Mouse (Mus musculus) gastrocnemius, adult 2 months (tissue): Measurements from ENCODE around the gene Dnajb2. TPM values are rescaled to one million over a fixed set of nuclear protein-coding genes. Genes with fewer than 3 reads are reported as not detected.
A peak's percentile ranks its signal among the peaks of the same experiment; 100 is the strongest.
"Not testable (repeated sequence)": the region's sequence is repeated elsewhere in the genome, so short reads cannot be mapped to it uniquely, and the experiment has no call there.

Experiments used
- DNase-seq: peaks from one replicate; pipeline ENCODE4 v3.0.0; 2022
- H3K27ac ChIP-seq: fragments of 200-600 bp; 2 replicates; pipeline ENCODE4 v1.8.1; 2022; ENCODE audit warnings: mild to moderate bottlenecking
- H3K4me3 ChIP-seq: fragments of 200-600 bp; 2 replicates; pipeline ENCODE4 v1.8.1; 2022; ENCODE audit warnings: mild to moderate bottlenecking, moderate library complexity
- CTCF ChIP-seq: fragments of 200-600 bp; IDR thresholded peaks from 2 replicates; pipeline ENCODE4 v1.8.1; 2022; ENCODE audit warnings: antibody characterized with exemption, mild to moderate bottlenecking, moderate library complexity
- intact Hi-C: fragments of 180-260 bp; cut with DNase I; formaldehyde crosslinking; loops from one replicate; pipeline ENCODE4 v1.15.1; 2025
- total RNA-seq, 2 experiments: library from RNA; stranded (reverse); gene quantifications; 2 replicates each; pipeline ENCODE4 v1.2.3; 2021

Gene Dnajb2
- total RNA-seq, 2 experiments from 2014 or later: 83.2 to 88.9 TPM

DNA sequence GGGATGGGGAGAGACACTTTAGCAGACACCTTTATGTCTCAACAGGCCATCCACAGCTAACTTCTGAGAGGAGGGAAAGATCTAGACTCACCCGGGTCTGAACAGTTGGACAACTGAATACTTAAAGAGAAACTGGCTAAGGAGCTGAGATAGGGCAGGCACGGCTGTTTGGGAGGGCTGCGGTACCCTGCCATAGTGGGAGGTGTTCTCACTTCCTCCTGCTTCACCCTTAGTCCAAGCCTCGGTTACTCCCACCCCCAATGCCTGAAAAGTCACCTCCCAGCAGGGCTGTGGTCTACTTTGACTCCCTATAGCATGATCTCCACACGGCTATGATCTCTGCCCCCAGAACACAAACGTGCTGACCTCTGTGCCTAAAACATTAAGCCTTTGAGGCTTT lies 12.7 kb upstream of the Dnajb2 start:
- Histone ChIP-seq H3K4me3 (no peak overlapping the region), H3K27ac (no peak overlapping the region)
- TF ChIP-seq CTCF: no peak
- intact Hi-C loops: no loop called here
- DNase-seq: no peak

DNA sequence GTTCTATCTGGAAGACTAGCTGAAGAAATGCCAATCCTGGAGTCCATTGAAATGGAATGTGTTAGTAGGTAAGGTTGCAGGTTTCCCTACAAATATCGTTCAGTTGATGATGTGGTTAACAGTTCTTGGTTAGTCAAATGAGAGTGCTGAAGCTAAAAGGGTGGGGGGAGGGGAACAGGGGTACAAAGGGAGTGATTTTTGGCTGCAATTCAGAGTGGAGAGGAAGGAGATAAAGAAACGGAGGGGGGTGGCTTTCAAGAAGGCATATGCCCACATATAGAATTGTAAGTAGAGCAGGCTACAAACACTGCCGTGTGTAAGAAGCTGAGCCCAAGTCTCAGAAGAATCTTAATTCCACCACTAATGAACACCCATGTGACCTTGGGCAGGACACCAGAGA lies 10.7 kb upstream of the Dnajb2 start:
- DNase-seq: no peak
- intact Hi-C loops: no loop called here
- TF ChIP-seq CTCF: no peak
- no peak overlapping the region for H3K4me3 ChIP-seq
- no peak overlapping the region for H3K27ac ChIP-seq

DNA sequence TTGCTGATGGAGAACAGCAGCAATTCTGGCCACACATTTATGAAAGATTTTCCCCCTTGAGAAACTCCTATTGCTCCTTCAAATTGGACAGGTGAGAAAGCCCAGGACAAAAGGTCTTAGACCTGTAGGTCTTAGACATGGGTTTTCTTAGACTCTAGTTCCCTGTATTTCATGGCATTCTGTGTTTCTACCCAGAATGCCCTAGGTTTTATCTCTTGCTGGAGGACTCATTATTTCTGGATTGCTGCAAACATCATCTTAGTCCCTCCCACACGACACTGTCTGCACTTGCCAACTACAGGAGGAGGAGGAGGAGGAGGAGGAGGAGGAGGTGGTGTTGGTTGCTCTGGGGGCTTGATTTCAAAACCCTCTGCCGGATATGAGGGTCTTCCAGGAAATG lies 10.1 kb upstream of the Dnajb2 start:
- H3K27ac ChIP-seq: no peak overlapping the region
- DNase-seq: no peak
- no peak for TF ChIP-seq CTCF
- intact Hi-C loops: no loop called here
- H3K4me3 ChIP-seq: no peak overlapping the region

DNA sequence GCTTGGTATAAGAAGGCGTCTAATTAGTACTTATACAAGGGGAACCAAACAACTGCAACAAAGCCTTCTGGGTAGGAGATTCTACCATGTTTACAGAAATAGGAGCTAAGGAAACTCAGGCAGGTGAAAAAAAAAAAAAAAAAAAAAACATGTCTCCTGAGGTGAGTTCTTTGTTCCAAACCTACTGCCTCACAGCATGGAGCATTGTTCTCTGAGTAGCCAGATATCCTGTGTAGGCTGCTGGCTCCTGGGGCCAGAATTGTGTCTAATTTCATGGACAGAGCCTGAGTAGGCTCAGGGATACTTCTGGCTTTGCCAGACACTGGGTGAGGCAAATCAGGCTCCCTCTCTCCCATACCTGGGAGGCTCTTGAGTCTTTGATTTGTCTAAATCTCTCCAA lies 8.6 kb upstream of the Dnajb2 start:
- Histone ChIP-seq H3K27ac (peak overlapping the region; percentile 54), H3K4me3 (no peak overlapping the region)
- no peak for DNase-seq
- no peak for TF ChIP-seq CTCF
- intact Hi-C loops: no loop called here

DNA sequence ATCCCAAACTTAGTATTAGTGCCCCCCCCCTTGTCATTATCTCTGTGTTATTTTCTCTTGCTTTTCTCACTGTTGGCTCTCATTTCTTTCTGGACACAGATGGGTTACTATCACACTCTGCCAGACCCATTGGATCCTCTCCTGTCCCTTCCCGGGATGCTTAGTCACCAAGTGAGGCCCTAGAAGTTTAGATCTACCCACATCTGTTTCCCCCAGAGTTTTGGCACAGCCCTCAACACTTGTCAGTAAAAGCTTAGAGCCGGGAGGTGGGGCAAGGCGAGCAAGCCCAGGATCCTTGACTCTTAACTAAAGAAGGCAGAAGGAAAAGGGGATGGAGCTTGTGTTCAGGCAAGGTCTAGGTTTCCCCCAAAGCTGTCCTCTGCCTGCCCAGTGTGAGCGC lies 7.0 kb upstream of the Dnajb2 start:
- no peak for TF ChIP-seq CTCF
- intact Hi-C loops: no loop called here
- H3K27ac ChIP-seq: no peak overlapping the region
- no peak overlapping the region for H3K4me3 ChIP-seq
- no peak for DNase-seq

DNA sequence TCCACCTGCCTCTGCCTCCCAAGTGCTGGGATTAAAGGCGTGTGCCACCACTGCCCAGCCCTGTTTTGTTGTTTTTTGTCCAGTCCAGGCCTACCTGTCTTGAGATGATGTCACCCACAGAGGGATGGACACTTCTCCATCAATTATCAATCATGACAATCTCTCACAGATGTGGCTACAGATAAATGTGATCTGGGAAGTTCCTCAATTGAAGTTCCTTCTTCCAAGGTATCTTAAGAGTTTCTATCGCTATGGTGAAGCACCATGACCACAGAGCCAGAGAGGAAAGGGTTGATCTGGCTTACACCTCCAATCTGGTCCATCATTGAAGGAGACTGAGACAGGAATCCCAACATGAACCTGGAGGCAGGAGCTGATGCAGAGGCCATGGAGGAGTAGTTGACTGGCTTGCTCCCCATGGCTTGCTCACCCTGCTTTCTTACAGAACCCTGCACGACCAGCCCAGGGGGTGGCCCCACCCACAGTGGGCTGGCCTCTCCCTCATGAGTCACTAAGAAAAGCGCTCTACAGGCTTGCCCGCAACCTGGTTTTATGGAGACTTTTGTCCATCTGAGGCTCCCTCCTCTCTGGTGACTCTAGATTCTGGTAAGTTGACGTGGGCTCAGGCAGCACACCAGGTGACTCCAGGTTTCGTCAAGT lies 5.7 kb upstream of the Dnajb2 start:
- H3K27ac ChIP-seq: no peak overlapping the region
- no peak for DNase-seq
- no peak overlapping the region for H3K4me3 ChIP-seq
- no peak for TF ChIP-seq CTCF
- intact Hi-C loops: no loop called here

DNA sequence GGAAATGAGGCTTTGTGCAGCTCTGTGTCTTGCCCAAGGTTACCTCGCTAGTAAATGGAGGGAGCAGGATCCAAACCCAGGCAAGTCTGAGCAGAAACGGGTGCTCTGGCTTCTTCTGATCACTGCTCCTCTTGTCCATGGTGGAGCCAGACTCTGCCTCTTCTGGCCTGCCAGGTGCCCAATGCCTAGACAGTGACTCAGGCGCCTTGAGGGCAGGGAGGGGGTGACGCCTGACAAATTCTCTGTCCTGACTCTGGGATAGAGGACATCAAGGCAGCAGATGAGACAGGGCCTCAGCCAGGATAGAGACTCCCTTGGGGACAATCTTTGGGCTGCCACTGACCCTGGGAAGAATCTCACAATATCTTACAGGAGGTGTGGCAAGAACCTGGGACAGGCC lies 5.0 kb upstream of the Dnajb2 start:
- no peak overlapping the region for H3K27ac ChIP-seq
- intact Hi-C loops: no loop called here
- H3K4me3 ChIP-seq: no peak overlapping the region
- no peak for DNase-seq
- TF ChIP-seq CTCF: no peak

DNA sequence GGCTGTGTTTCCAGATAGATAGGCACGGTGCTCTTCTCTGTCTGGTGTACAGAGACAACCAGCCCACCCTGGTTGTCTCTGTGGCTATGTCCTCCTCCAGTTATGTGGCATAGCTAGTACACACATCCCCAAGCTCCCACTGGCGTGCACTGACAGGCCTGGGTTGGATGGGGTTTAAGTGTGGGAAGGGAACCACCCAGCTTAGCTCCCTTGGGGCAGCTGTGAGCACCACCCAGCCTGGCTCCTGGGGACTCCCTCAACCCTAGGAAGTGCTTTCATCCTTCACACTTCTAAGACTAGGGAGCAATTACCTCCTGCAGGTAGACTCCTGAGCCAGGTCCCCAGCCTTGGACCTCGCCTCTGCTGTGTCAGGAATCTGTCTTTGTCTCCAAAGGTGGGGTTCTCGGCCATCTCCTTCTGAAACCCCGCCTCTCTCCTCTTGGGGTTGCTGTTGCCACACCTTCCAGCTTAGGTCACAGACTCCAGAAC lies 4.5 kb upstream of the Dnajb2 start, which contains the start of gene A630095N17Rik:
Gene A630095N17Rik (minus strand): TSS at position 439 of the 489 bp plus-strand sequence.
- no peak within 1 kb of the TSS for H3K4me3 ChIP-seq
- TF ChIP-seq CTCF: no peak

DNA sequence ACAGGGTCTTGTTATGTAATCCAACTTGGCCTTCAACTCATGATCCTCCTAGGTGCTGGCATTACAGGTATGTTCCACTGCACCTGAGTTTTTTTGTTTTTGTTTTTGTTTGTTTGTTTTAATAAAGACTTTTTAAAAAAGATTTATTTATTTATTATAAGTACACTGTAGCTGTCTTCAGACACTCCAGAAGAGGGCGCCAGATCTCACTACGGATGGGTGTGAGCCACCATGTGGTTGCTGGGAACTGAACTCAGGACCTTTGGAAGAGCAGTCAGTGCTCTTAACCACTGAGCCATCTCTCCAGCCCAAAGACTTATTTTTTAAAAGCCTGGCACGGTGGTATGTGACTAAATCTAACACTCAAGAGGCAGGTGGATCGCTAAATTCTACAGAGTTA lies 3.7 kb upstream of the Dnajb2 start:
- H3K27ac ChIP-seq, DNase-seq, intact Hi-C loops, H3K4me3 ChIP-seq: not testable (repeated sequence)
- peak; percentile 24; the same call in 1 of the 2 replicates for TF ChIP-seq CTCF

More for the DNA sequence above, 4.5 kb upstream of the Dnajb2 start, which contains the start of gene A630095N17Rik:
- H3K27ac ChIP-seq: no peak within 1 kb of the TSS
- no peak for DNase-seq
- intact Hi-C loops: no loop called here

DNA sequence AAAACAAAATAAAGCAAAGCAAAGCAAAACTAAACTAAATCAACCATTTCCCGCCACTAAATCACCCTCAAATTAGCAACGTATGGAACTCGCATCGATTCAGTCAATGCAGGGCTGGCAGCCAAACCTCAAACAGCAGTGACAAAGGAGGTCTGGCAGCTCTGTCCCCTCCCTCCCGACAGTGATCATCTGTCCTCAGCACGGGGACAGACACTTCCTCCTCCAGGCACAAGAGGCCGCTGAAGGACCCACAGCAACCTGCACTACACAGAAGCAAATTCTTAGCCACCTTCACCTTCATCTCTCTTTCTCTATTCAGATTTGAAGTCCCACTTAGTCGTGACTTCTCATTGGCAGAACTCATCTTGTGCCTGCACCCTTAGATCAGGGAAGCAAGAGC lies 1.6 kb upstream of the Dnajb2 start:
- peak; percentile 77 for DNase-seq
- Histone ChIP-seq H3K4me3 (peak overlapping the region; percentile 39), H3K27ac (peak overlapping the region; percentile 100)
- peak; percentile 85 for TF ChIP-seq CTCF
- intact Hi-C loops: no loop called here

DNA sequence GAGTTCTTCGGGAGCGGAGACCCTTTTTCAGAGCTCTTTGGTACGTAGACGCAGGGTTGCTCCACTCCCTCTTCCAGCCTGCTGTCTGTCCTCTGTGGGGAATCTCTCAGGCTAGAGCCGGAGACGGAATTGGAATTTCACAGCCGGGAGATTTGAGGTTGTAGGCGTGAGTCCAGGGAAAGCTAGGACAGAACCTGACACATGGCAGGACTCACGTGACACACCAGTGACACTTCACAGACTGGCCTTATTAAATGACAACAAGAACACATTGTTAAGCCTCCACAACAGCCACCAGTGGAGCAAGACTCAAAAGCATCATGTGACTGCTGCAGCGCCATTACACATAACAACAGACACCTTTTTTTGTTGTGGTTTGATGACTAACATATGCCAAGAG lies 3.4 kb downstream of the Dnajb2 start:
- H3K4me3 ChIP-seq: no peak overlapping the region
- no peak for TF ChIP-seq CTCF
- intact Hi-C loops: no loop called here
- H3K27ac ChIP-seq: peak overlapping the region; percentile 38
- no peak for DNase-seq

DNA sequence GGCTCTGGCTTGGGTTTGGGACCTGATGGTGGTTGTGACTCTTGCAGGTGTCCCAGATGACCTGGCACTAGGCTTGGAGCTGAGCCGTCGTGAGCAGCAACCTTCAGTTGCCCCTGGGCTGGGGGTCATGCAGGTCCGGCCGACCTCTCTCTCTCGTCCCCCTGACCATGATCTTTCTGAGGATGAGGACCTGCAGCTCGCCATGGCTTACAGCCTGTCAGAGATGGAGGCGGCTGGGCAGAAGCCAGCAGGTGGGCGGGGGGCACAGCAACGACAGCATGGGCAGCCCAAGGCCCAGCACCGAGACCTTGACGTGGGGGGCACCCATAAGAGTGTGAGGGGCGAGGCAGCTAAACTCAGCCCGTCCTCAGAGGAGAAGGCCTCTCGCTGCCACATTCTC lies 7.2 kb downstream of the Dnajb2 start:
- intact Hi-C loops: no loop called here
- no peak for DNase-seq
- no peak overlapping the region for H3K27ac ChIP-seq
- no peak for TF ChIP-seq CTCF
- H3K4me3 ChIP-seq: no peak overlapping the region

DNA sequence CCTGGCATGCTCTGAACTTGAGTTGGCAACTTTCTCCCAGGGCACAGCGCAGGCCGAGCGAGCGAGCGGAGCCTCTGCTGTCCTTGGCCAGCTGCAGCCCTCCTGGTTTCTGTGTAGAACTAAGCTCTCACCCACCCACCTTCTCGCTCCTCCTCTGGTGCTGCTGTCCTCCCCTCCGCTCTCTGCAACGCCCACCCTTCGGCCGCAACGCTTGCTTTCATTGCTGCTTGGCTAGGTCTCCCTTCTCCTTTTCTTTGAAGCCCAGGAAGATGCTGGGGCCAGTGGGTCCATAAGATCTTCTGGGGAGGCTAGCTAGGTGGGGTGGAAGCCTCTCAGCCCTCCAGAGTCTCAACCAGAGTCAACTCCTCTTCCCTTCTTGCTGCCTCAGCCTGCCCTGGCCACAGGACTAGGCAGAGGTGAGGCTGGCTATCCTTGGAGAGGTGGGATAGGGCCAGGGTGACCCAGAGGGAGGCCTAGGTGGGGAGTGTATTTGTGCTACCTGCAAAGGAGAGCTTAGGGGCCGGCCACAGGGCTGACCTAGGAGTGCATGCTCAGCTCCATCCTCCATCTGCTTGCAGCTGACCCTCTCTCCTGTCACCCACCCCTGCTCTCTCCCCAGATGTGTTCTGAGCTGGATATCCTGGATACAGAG lies 8.1 kb downstream of the Dnajb2 start:
- intact Hi-C loops: no loop called here
- TF ChIP-seq CTCF: no peak
- H3K4me3 ChIP-seq: no peak overlapping the region
- DNase-seq: no peak
- no peak overlapping the region for H3K27ac ChIP-seq

DNA sequence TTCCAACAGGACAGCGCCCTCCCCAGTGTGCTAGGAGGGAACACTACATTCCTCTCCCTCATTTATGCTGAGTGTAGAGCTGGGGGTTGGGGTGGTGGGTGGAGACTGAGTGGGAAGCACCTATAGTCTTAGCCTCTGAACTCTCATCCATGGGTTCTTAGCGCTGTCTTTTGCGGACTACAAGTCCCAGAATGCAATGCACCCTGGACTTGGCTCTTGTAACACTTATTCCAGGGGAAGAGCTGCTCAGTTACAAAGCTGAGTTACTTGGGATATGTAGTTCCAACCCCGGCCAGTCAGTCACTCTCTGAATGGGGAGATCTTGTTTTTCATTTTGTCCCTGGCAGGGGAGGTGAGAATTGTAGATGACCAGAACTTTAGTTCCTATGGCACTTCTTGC lies 8.6 kb downstream of the Dnajb2 start:
- peak; percentile 52 for DNase-seq
- intact Hi-C loops: no loop called here

More for the DNA sequence above, 8.6 kb downstream of the Dnajb2 start:
- no peak overlapping the region for H3K27ac ChIP-seq
- no peak overlapping the region for H3K4me3 ChIP-seq
- TF ChIP-seq CTCF: no peak
